Mouse (Mus musculus): Measurements from ENCODE around the gene Mrps5.

The Mrps5 gene

GRCm38 (mm10) chr2:127619311-127619710, 32.3 kb downstream of the Mrps5 start:
- in situ Hi-C loops (cut with MboI) = no loop called here

- in situ Hi-C loops (cut with MboI) = no loop called here
Measured at GRCm38 (mm10) chr2:127622065-127622464, 35.0 kb downstream of the Mrps5 start.

GRCm38 (mm10) chr2:127624786-127625185, 37.8 kb downstream of the Mrps5 start:
- in situ Hi-C loops (cut with MboI) = no loop called here

- in situ Hi-C loops (cut with MboI) = no loop called here
Measured at GRCm38 (mm10) chr2:127625659-127626058, 38.6 kb downstream of the Mrps5 start.

- in situ Hi-C loops (cut with MboI) = no loop called here
Measured at GRCm38 (mm10) chr2:127627354-127627753, 40.3 kb downstream of the Mrps5 start.

GRCm38 (mm10) chr2:127627990-127628570, 41.1 kb downstream of the Mrps5 start:
- in situ Hi-C loops (cut with MboI) = no loop called here

- in situ Hi-C loops (cut with MboI) = no loop called here
Measured at GRCm38 (mm10) chr2:127632601-127633000, 45.6 kb downstream of the Mrps5 start.

- in situ Hi-C loops (cut with MboI) = no loop called here
Measured at GRCm38 (mm10) chr2:127635581-127635980, 48.6 kb downstream of the Mrps5 start.

GRCm38 (mm10) chr2:127638973-127639372, 52.0 kb downstream of the Mrps5 start:
- in situ Hi-C loops (cut with MboI) = no loop called here

- in situ Hi-C loops (cut with MboI) = no loop called here
Measured at GRCm38 (mm10) chr2:127643728-127644704, 57.0 kb downstream of the Mrps5 start.

GRCm38 (mm10) chr2:127646875-127647274, 59.9 kb downstream of the Mrps5 start:
- in situ Hi-C loops (cut with MboI) = no loop called here

- in situ Hi-C loops (cut with MboI) = no loop called here
Measured at GRCm38 (mm10) chr2:127648145-127648544, 61.1 kb downstream of the Mrps5 start.

GRCm38 (mm10) chr2:127649921-127650320, 62.9 kb downstream of the Mrps5 start:
- in situ Hi-C loops (cut with MboI) = no loop called here

- in situ Hi-C loops (cut with MboI) = no loop called here
Measured at GRCm38 (mm10) chr2:127651601-127652000, 64.6 kb downstream of the Mrps5 start.

- in situ Hi-C loops (cut with MboI) = no loop called here
Measured at GRCm38 (mm10) chr2:127652335-127652734, 65.3 kb downstream of the Mrps5 start.

- in situ Hi-C loops (cut with MboI) = no loop called here
Measured at GRCm38 (mm10) chr2:127652805-127653204, 65.8 kb downstream of the Mrps5 start.

GRCm38 (mm10) chr2:127654786-127655185, 67.8 kb downstream of the Mrps5 start:
- in situ Hi-C loops (cut with MboI) = no loop called here

- in situ Hi-C loops (cut with MboI) = no loop called here
Measured at GRCm38 (mm10) chr2:127655419-127655818, 68.4 kb downstream of the Mrps5 start.

- in situ Hi-C loops (cut with MboI) = no loop called here
Measured at GRCm38 (mm10) chr2:127656086-127656720, 69.2 kb downstream of the Mrps5 start, which contains the start of gene Mal. Mal (minus strand) TSS chr2:127656695.

Data from mature B cell (primary cell).